10 mouse cellular contexts compared by ENCODE assay signal in genomic region chr4:134954461-134954860, GRCm38 (mm10). TPM values are rescaled to one million over a fixed set of nuclear protein-coding genes. Genes with fewer than 3 reads are reported as not detected.
DNase-seq lines count a peak whose midpoint lies in the region; ATAC-seq lines count a peak whose summit lies in the region.
"Had no signal": no experiment of that assay in that cellular context is flagged by ENCODE, and none has a peak within 500 bp of the region (broad histone marks: within the 10 kb centered on the region; RNA-seq: fewer than 3 reads in every experiment).

No protein-coding gene starts in this region.

- 15% methylated on average over 15 of the region's 15 CpGs for WGBS in forebrain, embryonic 16.5 days
- WGBS in forebrain, embryonic 12.5 days: 29% methylated on average over 15 of the region's 15 CpGs
- WGBS in midbrain, embryonic 12.5 days: 28% methylated on average over 15 of the region's 15 CpGs
- 31% methylated on average over 15 of the region's 15 CpGs for WGBS in midbrain, embryonic 10.5 days
- WGBS in neural tube, embryonic 12.5 days: 12% methylated on average over 15 of the region's 15 CpGs

- H3K27me3 ChIP-seq in forebrain, embryonic 16.5 days (replicated peaks; ENCODE audit: control insufficient read depth, insufficient read depth, low read length): no peaks in the 10 kb centered on the region
- peaks cover 17% of the 10 kb centered on the region; the same call in 1 of the 2 replicates for H3K27me3 ChIP-seq in forebrain, embryonic 12.5 days
- peaks cover 40% of the 10 kb centered on the region for H3K27me3 ChIP-seq in midbrain, embryonic 12.5 days
- H3K27me3 ChIP-seq in midbrain, embryonic 10.5 days (ENCODE audit: low read depth, poor library complexity, severe bottlenecking): peaks cover 33% of the 10 kb centered on the region
- H3K27me3 ChIP-seq in neural tube, embryonic 12.5 days (replicated peaks): 0 out of 2 replicates have a peak, but pooled peaks cover 11% of the 10 kb centered on the region

- DNase-seq in midbrain, embryonic 10.5 days (ENCODE audit: low spot score): no peak
- DNase-seq in fibroblast of lung, adult 2 months (ENCODE audit: low read depth): peak; percentile 38
- no peak for DNase-seq in spleen, postnatal 10 days (ENCODE audit: low spot score in 2 of 2)
- DNase-seq in left cerebral cortex, postnatal 36 days (ENCODE audit: low spot score in 2 of 2): no peak

- H3K9ac ChIP-seq in forebrain, embryonic 16.5 days (replicated peaks; ENCODE audit: low read depth, low read length): 0 out of 2 replicates have a peak overlapping the region, but pooled peaks have one; percentile 6
- H3K9ac ChIP-seq in forebrain, embryonic 12.5 days: no peak overlapping the region
- H3K9ac ChIP-seq in midbrain, embryonic 12.5 days (replicated peaks): 0 out of 2 replicates have a peak overlapping the region, but pooled peaks have one; percentile 15
- no peak overlapping the region for H3K9ac ChIP-seq in neural tube, embryonic 12.5 days

- peaks cover 11% of the 10 kb centered on the region for H3K4me1 ChIP-seq in forebrain, embryonic 16.5 days (replicated peaks; ENCODE audit: control insufficient read depth, insufficient read depth, low read length)
- peaks cover 16% of the 10 kb centered on the region for H3K4me1 ChIP-seq in forebrain, embryonic 12.5 days
- H3K4me1 ChIP-seq in midbrain, embryonic 12.5 days: peaks cover 3% of the 10 kb centered on the region; the same call in 1 of the 2 replicates
- H3K4me1 ChIP-seq in midbrain, embryonic 10.5 days: peaks cover 21% of the 10 kb centered on the region
- H3K4me1 ChIP-seq in neural tube, embryonic 12.5 days: no peaks in the 10 kb centered on the region

- no peaks in the 10 kb centered on the region for H3K9me3 ChIP-seq in forebrain, embryonic 16.5 days (ENCODE audit: control insufficient read depth, low read length)
- H3K9me3 ChIP-seq in forebrain, embryonic 12.5 days: no peaks in the 10 kb centered on the region
- no peaks in the 10 kb centered on the region for H3K9me3 ChIP-seq in midbrain, embryonic 12.5 days
- no peaks in the 10 kb centered on the region for H3K9me3 ChIP-seq in midbrain, embryonic 10.5 days (replicated peaks)
- no peaks in the 10 kb centered on the region for H3K9me3 ChIP-seq in neural tube, embryonic 12.5 days

- H3K4me3 ChIP-seq in forebrain, embryonic 16.5 days (replicated peaks; ENCODE audit: low read length): no peak overlapping the region
- no peak overlapping the region for H3K4me3 ChIP-seq in forebrain, embryonic 12.5 days (replicated peaks)
- H3K4me3 ChIP-seq in midbrain, embryonic 12.5 days: no peak overlapping the region
- no peak overlapping the region for H3K4me3 ChIP-seq in midbrain, embryonic 10.5 days
- no peak overlapping the region for H3K4me3 ChIP-seq in neural tube, embryonic 12.5 days
- H3K4me3 ChIP-seq: left cerebral cortex, adult 2 months had no signal

- no peaks in the 10 kb centered on the region for H3K36me3 ChIP-seq in forebrain, embryonic 16.5 days (ENCODE audit: control insufficient read depth, insufficient read depth)
- no peaks in the 10 kb centered on the region for H3K36me3 ChIP-seq in forebrain, embryonic 12.5 days (replicated peaks)
- H3K36me3 ChIP-seq in midbrain, embryonic 12.5 days: no peaks in the 10 kb centered on the region
- H3K36me3 ChIP-seq in midbrain, embryonic 10.5 days: no peaks in the 10 kb centered on the region
- H3K36me3 ChIP-seq in neural tube, embryonic 12.5 days: no peaks in the 10 kb centered on the region

- H3K27ac ChIP-seq in forebrain, embryonic 16.5 days (ENCODE audit: low read length): no peak overlapping the region
- H3K27ac ChIP-seq in forebrain, embryonic 12.5 days: no peak overlapping the region
- H3K27ac ChIP-seq in midbrain, embryonic 12.5 days (replicated peaks): no peak overlapping the region
- no peak overlapping the region for H3K27ac ChIP-seq in midbrain, embryonic 10.5 days (replicated peaks)
- H3K27ac ChIP-seq in neural tube, embryonic 12.5 days: no peak overlapping the region
- H3K27ac ChIP-seq: left cerebral cortex, adult 2 months had no signal

- intact Hi-C loops in left cerebral cortex, postnatal 36 days (cut with DNase I): no loop called here

- H3K4me2 ChIP-seq in forebrain, embryonic 16.5 days (ENCODE audit: low read length): no peak overlapping the region
- no peak overlapping the region for H3K4me2 ChIP-seq in forebrain, embryonic 12.5 days
- H3K4me2 ChIP-seq in midbrain, embryonic 12.5 days (replicated peaks): no peak overlapping the region
- H3K4me2 ChIP-seq in neural tube, embryonic 12.5 days (replicated peaks): 0 out of 2 replicates have a peak overlapping the region, but pooled peaks have one; percentile 10

- no peak for ATAC-seq in forebrain, embryonic 16.5 days
- no peak for ATAC-seq in forebrain, embryonic 12.5 days (ENCODE audit: low FRiP score)
- ATAC-seq in midbrain, embryonic 12.5 days (ENCODE audit: low FRiP score, low read depth): no peak
- no peak for ATAC-seq in neural tube, embryonic 12.5 days (ENCODE audit: low FRiP score, low read depth)
- ATAC-seq: activated CD4-positive, CD25-positive, alpha-beta regulatory T cell, adult 4 months had no signal

RNA-seq across cellular contexts. Expression of gene Syf2, which starts 23.8 kb away (rescaled TPM):
- 73.2 and 78.4 TPM in 2 replicates for polyA plus RNA-seq in forebrain, embryonic 16.5 days (2015; fragmentation: Nextera tagmentation; extraction: Ambion mirVana)
- 77.9 and 83.6 TPM in 2 replicates for polyA plus RNA-seq in forebrain, embryonic 12.5 days (2016; fragmentation: Nextera tagmentation; extraction: Ambion mirVana)
- polyA plus RNA-seq in midbrain, embryonic 12.5 days (2016; fragmentation: Nextera tagmentation; extraction: Ambion mirVana): 74.0 and 76.5 TPM in 2 replicates
- 70.0 and 71.5 TPM in 2 replicates for polyA plus RNA-seq in midbrain, embryonic 10.5 days (2016; fragmentation: Nextera tagmentation; extraction: Ambion mirVana)
- polyA plus RNA-seq in neural tube, embryonic 12.5 days (2016; fragmentation: Nextera tagmentation; extraction: Ambion mirVana): 82.6 and 85.0 TPM in 2 replicates
- 10 to 100 TPM; 49.9 to 59.3 TPM for total RNA-seq in left cerebral cortex, postnatal 36 days (2021)

RNA-seq across cellular contexts. Expression of gene Rsrp1, which starts 31.1 kb away (rescaled TPM):
- polyA plus RNA-seq in forebrain, embryonic 16.5 days (2015; fragmentation: Nextera tagmentation; extraction: Ambion mirVana): 644 and 645 TPM in 2 replicates
- polyA plus RNA-seq in forebrain, embryonic 12.5 days (2016; fragmentation: Nextera tagmentation; extraction: Ambion mirVana): 478 and 490 TPM in 2 replicates
- polyA plus RNA-seq in midbrain, embryonic 12.5 days (2016; fragmentation: Nextera tagmentation; extraction: Ambion mirVana): 525 and 549 TPM in 2 replicates
- 320 and 401 TPM in 2 replicates for polyA plus RNA-seq in midbrain, embryonic 10.5 days (2016; fragmentation: Nextera tagmentation; extraction: Ambion mirVana)
- 470 and 511 TPM in 2 replicates for polyA plus RNA-seq in neural tube, embryonic 12.5 days (2016; fragmentation: Nextera tagmentation; extraction: Ambion mirVana)
- 100 to 1,000 TPM; 258 to 266 TPM for total RNA-seq in left cerebral cortex, postnatal 36 days (2021)

RNA-seq across cellular contexts. Expression of gene Tmem50a, which starts 39.6 kb away (rescaled TPM):
- polyA plus RNA-seq in forebrain, embryonic 16.5 days (2015; fragmentation: Nextera tagmentation; extraction: Ambion mirVana): 201 and 205 TPM in 2 replicates
- polyA plus RNA-seq in forebrain, embryonic 12.5 days (2016; fragmentation: Nextera tagmentation; extraction: Ambion mirVana): 138 and 139 TPM in 2 replicates
- polyA plus RNA-seq in midbrain, embryonic 12.5 days (2016; fragmentation: Nextera tagmentation; extraction: Ambion mirVana): 164 and 167 TPM in 2 replicates
- 127 and 135 TPM in 2 replicates for polyA plus RNA-seq in midbrain, embryonic 10.5 days (2016; fragmentation: Nextera tagmentation; extraction: Ambion mirVana)
- polyA plus RNA-seq in neural tube, embryonic 12.5 days (2016; fragmentation: Nextera tagmentation; extraction: Ambion mirVana): 179 and 183 TPM in 2 replicates
- 100 to 1,000 TPM; 116 to 138 TPM for total RNA-seq in left cerebral cortex, postnatal 36 days (2021)

Comparison
In these comparisons a context has a peak if more than half of its experiments do, and no peak if none do; other contexts are left out.
1. H3K9ac ChIP-seq: peak in forebrain, embryonic 16.5 days (single experiment) and midbrain, embryonic 12.5 days (single experiment); none in forebrain, embryonic 12.5 days (single experiment) and neural tube, embryonic 12.5 days (single experiment).